Mouse (Mus musculus) E14TG2a.4 (cell line): ENCODE measurements around the gene Ovgp1.

ENCODE experiments used
- H3K27me3 ChIP-seq: 2 replicates; pipeline ENCODE4 v1.6.1; 2014; ENCODE audit warnings: low read length, control low read depth; ENCODE audit not compliant: insufficient read depth
- H3K36me3 ChIP-seq: 2 replicates; pipeline ENCODE4 v1.6.1; 2014; ENCODE audit warnings: low read length, control low read depth; ENCODE audit not compliant: insufficient read depth
- H3K4me1 ChIP-seq: replicated peaks from 2 replicates; pipeline ENCODE4 v1.6.1; 2014; ENCODE audit warnings: low read depth, low read length, control low read depth
- H3K4me3 ChIP-seq: replicated peaks from 2 replicates; pipeline ENCODE4 v1.5.1; 2014; ENCODE audit warnings: mild to moderate bottlenecking, low read length
- H3K9me3 ChIP-seq: 2 replicates; pipeline ENCODE4 v1.6.1; 2014; ENCODE audit warnings: low read length, control low read depth
- CTCF ChIP-seq: conservative IDR thresholded peaks from 2 replicates; pipeline ENCODE4 v1.5.1; 2014; ENCODE audit warnings: low read length
- NANOG ChIP-seq: IDR thresholded peaks from 2 replicates; pipeline ENCODE4 v1.6.1; 2014; ENCODE audit warnings: borderline replicate concordance, low read length, mixed read lengths
- POU5F1 ChIP-seq: IDR thresholded peaks from 2 replicates; pipeline ENCODE4 v1.6.1; 2014; ENCODE audit warnings: low read length, borderline replicate concordance

Ovgp1 gene

DNA sequence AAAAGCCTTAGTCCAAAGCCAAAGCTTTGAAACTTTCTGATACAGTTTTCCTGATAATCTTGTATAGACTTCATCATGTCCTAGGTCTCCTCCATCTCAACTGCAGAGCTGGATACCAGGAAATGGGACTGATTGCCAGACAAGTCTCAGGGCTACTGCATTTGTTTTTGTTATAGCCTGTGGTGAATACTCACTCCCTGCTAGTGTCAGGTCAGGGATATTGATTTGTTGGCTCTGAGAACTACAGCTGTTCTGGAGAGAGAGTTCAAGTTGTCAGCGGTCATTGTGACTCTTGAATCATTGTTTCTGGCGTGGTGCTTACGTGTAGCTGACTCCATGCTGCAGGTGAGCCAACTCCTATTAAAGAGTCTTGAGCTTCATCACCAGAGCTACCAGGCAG is at the start of gene Ovgp1:
Ovgp1 (plus strand) TSS at position 301 of the 400 bp plus-strand sequence.
- TF ChIP-seq CTCF (no peak), NANOG (no peak)
- Histone ChIP-seq H3K4me1 (peaks cover 15% of the 10 kb centered on the region), H3K27me3 (no peaks in the 10 kb centered on the region), H3K4me3 (no peak within 1 kb of the TSS), H3K9me3 (no peaks in the 10 kb centered on the region), H3K36me3 (peaks cover 33% of the 10 kb centered on the region)

DNA sequence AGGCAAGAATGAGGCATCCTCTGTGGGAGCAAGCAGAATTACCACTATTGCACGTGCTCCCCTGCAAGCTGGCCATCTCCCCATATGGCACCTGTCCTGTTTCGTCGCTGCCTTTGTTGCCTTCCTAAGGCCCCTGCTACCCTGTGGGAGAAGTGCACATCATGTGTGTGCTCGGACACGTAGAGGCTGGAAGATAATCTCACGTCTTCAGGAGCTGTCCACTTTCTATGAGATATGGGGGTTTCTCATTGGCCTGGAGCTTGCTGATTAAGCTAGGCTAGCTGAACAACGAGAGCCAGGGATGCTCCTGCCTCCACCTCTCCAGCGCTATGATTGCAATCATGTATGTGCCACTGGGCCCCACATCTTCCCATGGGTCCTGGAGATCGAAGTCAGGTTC is 48.9 kb upstream of the Ovgp1 start:
- TF ChIP-seq NANOG, result no peak
- Histone ChIP-seq H3K36me3 (no peaks in the 10 kb centered on the region), H3K4me1 (peaks cover 22% of the 10 kb centered on the region), H3K9me3 (no peaks in the 10 kb centered on the region), H3K4me3 (no peak overlapping the region), H3K27me3 (no peaks in the 10 kb centered on the region)

DNA sequence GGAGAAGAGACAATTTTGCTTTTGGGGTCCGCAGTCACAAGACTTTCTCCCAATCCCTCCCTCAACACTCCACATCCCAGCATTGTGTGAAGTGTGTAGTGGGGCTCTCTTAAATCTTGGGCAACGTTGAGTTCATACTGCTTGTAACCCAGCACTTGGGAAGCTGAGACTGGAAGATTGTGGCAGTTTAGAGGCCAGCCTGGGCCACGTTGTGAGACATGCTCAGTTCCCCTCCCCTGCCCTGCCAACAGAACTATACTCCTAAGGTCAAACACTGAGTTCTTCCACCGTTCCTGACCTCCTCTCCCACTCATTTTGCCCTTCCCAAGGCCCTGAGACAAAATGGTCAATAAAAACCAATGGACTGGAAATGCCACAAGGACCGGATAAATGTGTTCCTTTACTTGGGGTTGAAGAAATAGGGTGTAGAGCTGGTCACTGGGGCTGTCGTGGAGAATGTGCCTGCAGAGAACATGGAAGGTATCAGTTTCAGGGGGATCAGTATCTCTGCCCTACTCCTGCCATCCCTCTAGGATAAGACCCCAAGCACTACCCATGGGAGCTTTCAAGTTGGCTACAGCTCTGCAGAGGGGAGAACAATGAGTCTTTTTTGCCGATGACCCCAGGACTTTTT is 45.8 kb upstream of the Ovgp1 start:
- Histone ChIP-seq H3K9me3 (no peaks in the 10 kb centered on the region), H3K4me3 (no peak overlapping the region), H3K27me3 (no peaks in the 10 kb centered on the region), H3K4me1 (peaks cover 24% of the 10 kb centered on the region), H3K36me3 (no peaks in the 10 kb centered on the region)
- no peak for TF ChIP-seq NANOG
- TF ChIP-seq POU5F1, result no peak
- TF ChIP-seq CTCF, result no peak

DNA sequence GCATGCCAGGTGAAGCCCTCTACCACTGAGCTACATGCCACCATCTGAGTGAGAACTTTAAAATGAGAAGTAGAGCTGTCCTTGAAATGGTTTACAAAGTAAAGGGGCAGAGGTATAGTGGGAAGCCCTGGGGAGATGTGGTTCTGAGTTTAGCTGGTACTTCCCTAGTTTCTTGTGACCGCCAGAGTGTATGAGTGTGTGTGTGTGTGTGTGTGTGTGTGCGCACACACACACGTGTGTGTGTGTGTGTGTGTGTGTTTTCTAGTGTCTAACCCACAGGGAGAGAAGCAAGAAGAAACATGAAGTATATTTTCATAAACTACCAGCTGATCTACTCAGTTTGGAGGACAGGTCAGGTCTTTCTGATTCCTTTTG is 45.3 kb upstream of the Ovgp1 start:
- Histone ChIP-seq H3K27me3 (no peaks in the 10 kb centered on the region), H3K4me1 (peaks cover 24% of the 10 kb centered on the region), H3K4me3 (no peak overlapping the region), H3K36me3 (no peaks in the 10 kb centered on the region), H3K9me3 (no peaks in the 10 kb centered on the region)
- TF ChIP-seq CTCF, result no peak
- TF ChIP-seq POU5F1, result no peak
- no peak for TF ChIP-seq NANOG

DNA sequence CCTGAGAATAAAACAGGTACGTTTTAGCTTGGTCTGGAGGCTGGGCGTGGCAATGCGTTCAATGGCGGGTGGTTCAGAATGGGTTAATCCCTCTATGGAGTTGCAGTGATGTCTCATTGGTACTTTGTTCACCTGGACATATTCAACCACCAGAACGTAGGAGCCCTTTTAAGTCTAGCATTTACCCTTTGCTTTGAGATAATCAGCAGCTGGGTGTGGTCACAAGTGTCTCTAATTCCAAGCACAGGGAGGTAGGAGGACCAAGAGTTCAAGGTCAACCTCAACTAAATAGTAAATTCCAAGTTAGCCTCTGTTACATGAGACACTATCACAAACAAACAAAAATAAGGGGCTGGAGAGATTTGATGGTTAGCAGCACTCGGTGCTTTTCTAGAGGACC is 44.7 kb upstream of the Ovgp1 start:
- no peak overlapping the region for H3K4me3 ChIP-seq
- H3K27me3 ChIP-seq, result no peaks in the 10 kb centered on the region
- TF ChIP-seq POU5F1 (no peak), NANOG (no peak), CTCF (no peak)
- peaks cover 24% of the 10 kb centered on the region for H3K4me1 ChIP-seq
- no peaks in the 10 kb centered on the region for H3K9me3 ChIP-seq
- H3K36me3 ChIP-seq, result no peaks in the 10 kb centered on the region

DNA sequence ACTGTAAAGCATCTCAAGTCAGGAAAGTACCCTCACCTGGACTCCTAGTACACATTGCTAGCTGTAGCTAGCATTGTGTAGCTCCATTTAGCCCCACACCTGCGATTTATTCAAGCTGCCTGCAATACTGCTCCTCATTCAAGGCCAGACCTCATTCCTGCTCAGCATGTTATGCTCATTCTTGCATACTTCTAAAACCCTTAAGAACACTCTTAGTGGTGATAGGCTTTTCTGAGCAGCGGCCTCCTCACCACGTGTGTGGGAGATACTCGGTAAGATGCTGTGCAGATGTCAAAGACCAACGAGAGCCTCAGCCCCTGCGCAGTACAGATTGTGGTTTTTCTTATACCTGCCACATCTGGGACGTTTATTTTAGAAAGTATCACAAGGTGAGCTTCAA is 43.7 kb upstream of the Ovgp1 start:
- no peaks in the 10 kb centered on the region for H3K36me3 ChIP-seq
- H3K4me1 ChIP-seq, result peaks cover 24% of the 10 kb centered on the region
- H3K27me3 ChIP-seq, result no peaks in the 10 kb centered on the region
- no peak overlapping the region for H3K4me3 ChIP-seq
- TF ChIP-seq CTCF (no peak), POU5F1 (no peak), NANOG (no peak)
- no peaks in the 10 kb centered on the region for H3K9me3 ChIP-seq

- no peak for TF ChIP-seq POU5F1
- TF ChIP-seq NANOG, result no peak
- TF ChIP-seq CTCF, result no peak
- Histone ChIP-seq H3K27me3 (no peaks in the 10 kb centered on the region), H3K9me3 (no peaks in the 10 kb centered on the region), H3K36me3 (no peaks in the 10 kb centered on the region), H3K4me1 (peaks cover 24% of the 10 kb centered on the region), H3K4me3 (no peak overlapping the region)
Measured at GRCm38 (mm10) chr3:105931095-105931494, 42.4 kb upstream of the Ovgp1 start.

GRCm38 (mm10) chr3:105932240-105933071 is 41.1 kb upstream of the Ovgp1 start, which contains the start of gene I830077J02Rik:
Gene I830077J02Rik (minus strand): TSS chr3:105932664.
- TF ChIP-seq POU5F1 (no peak), NANOG (no peak), CTCF (no peak)
- Histone ChIP-seq H3K4me3 (no peak within 1 kb of the TSS), H3K9me3 (no peaks in the 10 kb centered on the region), H3K36me3 (peaks cover 1% of the 10 kb centered on the region), H3K4me1 (peaks cover 24% of the 10 kb centered on the region), H3K27me3 (no peaks in the 10 kb centered on the region)

- H3K4me3 ChIP-seq, result no peak overlapping the region
- H3K36me3 ChIP-seq, result peaks cover 9% of the 10 kb centered on the region
- H3K9me3 ChIP-seq, result no peaks in the 10 kb centered on the region
- no peaks in the 10 kb centered on the region for H3K27me3 ChIP-seq
- TF ChIP-seq NANOG (no peak), CTCF (no peak), POU5F1 (no peak)
- H3K4me1 ChIP-seq, result peaks cover 9% of the 10 kb centered on the region
Measured at GRCm38 (mm10) chr3:105933926-105934325, 39.6 kb upstream of the Ovgp1 start.
